Mouse (Mus musculus) E14TG2a.4 (cell line): ENCODE data around the gene Rap1b.

Source experiments
- CTCF ChIP-seq: conservative IDR thresholded peaks from 2 replicates; pipeline ENCODE4 v1.5.1; 2014; ENCODE audit warnings: low read length
- NANOG ChIP-seq: IDR thresholded peaks from 2 replicates; pipeline ENCODE4 v1.6.1; 2014; ENCODE audit warnings: borderline replicate concordance, low read length, mixed read lengths
- POU5F1 ChIP-seq: IDR thresholded peaks from 2 replicates; pipeline ENCODE4 v1.6.1; 2014; ENCODE audit warnings: low read length, borderline replicate concordance

DNA sequence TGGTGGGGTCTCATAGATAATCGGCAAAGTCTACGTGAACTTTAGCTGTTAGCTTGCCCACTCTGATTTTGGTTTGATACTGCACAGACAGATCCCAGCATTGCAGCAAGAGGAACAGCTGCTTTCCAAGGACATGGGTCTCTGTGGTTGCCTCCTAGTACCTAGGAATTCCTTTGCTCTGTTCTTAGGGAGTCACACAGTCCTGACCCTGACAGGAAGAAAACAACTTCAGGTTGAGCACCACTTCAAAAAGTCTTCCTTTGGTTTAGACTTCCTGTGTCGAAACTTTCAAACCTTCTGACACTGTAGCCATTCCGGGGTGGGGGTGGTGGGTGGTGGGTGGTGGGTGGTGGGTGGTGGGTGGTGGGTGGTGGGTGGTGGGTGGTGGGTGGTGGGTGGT, 18.4 kb upstream of the Rap1b start:
- TF ChIP-seq CTCF (no peak), NANOG (no peak), POU5F1 (no peak)
